Mouse (Mus musculus) ES-Bruce4 (cell line): ENCODE measurements at regions not wholly inside any gene's neighbourhood (a gene's known extent, or its start where the extent isn't known, plus 50 kb on each side); places are given as distances from the start of the nearest gene placed in this dataset.

Experiments
- CTCF ChIP-seq: IDR thresholded peaks from one replicate; pipeline ENCODE4 v1.8.1; 2011; ENCODE audit warnings: low read depth, low read length
- POLR2A ChIP-seq: IDR thresholded peaks from one replicate; pipeline ENCODE4 v1.8.1; 2011; ENCODE audit warnings: low read length; ENCODE audit not compliant: insufficient read depth

DNA sequence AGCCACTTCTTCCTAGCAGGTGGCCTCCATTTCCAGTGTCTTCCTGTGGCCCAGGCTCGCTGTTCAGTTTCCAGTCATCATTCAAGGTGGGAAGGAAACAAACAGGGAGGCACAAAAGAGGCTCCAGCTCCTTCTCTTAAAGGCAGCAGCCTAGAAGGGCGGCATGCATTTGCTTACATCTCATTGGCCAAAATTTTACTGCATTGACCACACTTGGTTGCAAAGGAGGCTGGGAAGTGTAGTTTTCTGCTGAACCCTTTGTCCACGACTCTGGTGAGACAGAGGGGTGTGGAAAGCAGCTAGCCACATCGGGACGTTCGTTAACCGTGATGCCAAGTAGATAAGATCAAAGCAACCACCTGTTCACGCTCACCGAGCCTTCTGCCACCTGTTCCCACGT lies 74.9 kb downstream of the Tspan17 start:
- no peak for TF ChIP-seq POLR2A
- TF ChIP-seq CTCF = no peak
